Mouse (Mus musculus): ENCODE results near the gene Trpv2. TPM values are rescaled to one million over a fixed set of nuclear protein-coding genes. Genes with fewer than 3 reads are reported as not detected.
A peak's percentile ranks its signal among the peaks of the same experiment; 100 is the strongest.

The Trpv2 gene
- polyA plus RNA-seq, 1 experiment from 2014 or later, result 8.9 TPM

DNA sequence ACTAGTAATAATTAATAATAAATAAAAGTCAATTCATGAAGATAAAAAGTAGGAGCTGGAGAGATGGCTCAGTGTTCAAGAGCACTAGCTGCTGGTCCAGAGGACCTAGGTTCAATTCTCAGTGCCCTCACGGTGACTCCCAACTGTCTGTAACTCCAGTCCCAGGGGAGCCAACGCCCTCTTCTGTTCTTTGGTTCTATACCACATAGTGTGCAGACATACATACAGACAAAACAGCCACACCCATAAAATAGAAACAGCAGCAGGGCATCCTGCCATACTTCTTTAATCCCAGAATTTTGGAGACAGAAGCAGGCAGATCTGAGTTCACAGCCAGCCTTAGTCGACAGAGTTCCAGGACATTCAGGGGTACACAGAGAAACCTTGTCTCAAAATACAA is 30.3 kb upstream of the Trpv2 start:
- Histone ChIP-seq H3K4me2 (replicated peaks; ENCODE audit: low read depth, low read length) (no peak overlapping the region), H3K36me3 (ENCODE audit: control insufficient read depth, insufficient read depth, low read length) (no peaks in the 10 kb centered on the region), H3K4me1 (replicated peaks; ENCODE audit: control insufficient read depth, insufficient read depth, low read length) (no peaks in the 10 kb centered on the region), H3K4me3 (ENCODE audit: low read depth, low read length) (no peak overlapping the region), H3K9ac (ENCODE audit: low read depth, low read length) (no peak overlapping the region), H3K9me3 (ENCODE audit: control insufficient read depth, low read length) (no peaks in the 10 kb centered on the region), H3K27ac (ENCODE audit: low read depth, low read length) (no peak overlapping the region), H3K27me3 (ENCODE audit: control insufficient read depth, insufficient read depth, low read length) (no peaks in the 10 kb centered on the region; the same call in 1 of the 2 replicates)
- no peak for DNase-seq (ENCODE audit: low spot score)
- WGBS, result 91% methylated on average over 3 of the region's 3 CpGs
- no peak for ATAC-seq (ENCODE audit: low FRiP score)

GRCm38 (mm10) chr11:62549782-62550181 is 24.5 kb upstream of the Trpv2 start:
- 32% methylated on average over 5 of the region's 5 CpGs for WGBS
- DNase-seq (ENCODE audit: low spot score) (peak; percentile 35), ATAC-seq (ENCODE audit: low FRiP score) (no peak)
- no peaks in the 10 kb centered on the region; the same call in 1 of the 2 replicates for H3K27me3 ChIP-seq (ENCODE audit: control insufficient read depth, insufficient read depth, low read length)
- H3K9me3 ChIP-seq (ENCODE audit: control insufficient read depth, low read length), result no peaks in the 10 kb centered on the region
- no peak overlapping the region; the same call in 1 of the 2 replicates for H3K27ac ChIP-seq (ENCODE audit: low read depth, low read length)
- peak overlapping the region; percentile 71 for H3K4me2 ChIP-seq (replicated peaks; ENCODE audit: low read depth, low read length)
- H3K4me1 ChIP-seq (replicated peaks; ENCODE audit: control insufficient read depth, insufficient read depth, low read length), result no peaks in the 10 kb centered on the region; the same call in 1 of the 2 replicates
- peaks cover 2% of the 10 kb centered on the region; the same call in 1 of the 2 replicates for H3K36me3 ChIP-seq (ENCODE audit: control insufficient read depth, insufficient read depth, low read length)
- H3K4me3 ChIP-seq (ENCODE audit: low read depth, low read length), result peak overlapping the region; percentile 76
- H3K9ac ChIP-seq (ENCODE audit: low read depth, low read length), result peak overlapping the region; percentile 96

DNA sequence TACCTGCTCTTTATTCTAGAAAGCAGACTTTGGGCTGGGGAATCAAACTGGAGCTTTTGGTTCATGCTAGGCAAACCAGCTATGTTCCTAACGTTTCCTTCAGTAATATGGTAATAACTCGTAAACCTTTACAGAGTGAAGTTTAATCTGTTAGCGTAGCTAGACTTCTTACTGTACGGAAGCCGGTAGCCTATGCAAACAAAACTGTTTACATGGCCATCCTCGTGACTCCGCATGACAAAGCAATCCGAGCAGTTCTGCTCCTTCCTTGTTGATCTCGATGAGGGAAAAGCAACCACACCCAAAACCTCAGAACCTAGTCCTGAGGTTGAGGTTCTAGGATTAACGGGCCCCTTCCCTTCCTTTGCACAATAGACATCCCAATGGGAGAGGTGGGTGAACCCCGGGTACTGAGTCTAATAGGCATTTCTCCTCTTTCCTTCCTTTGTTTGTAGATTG is 24.0 kb upstream of the Trpv2 start:
- peak; percentile 73 for DNase-seq (ENCODE audit: low spot score)
- H3K27me3 ChIP-seq (ENCODE audit: control insufficient read depth, insufficient read depth, low read length), result no peaks in the 10 kb centered on the region; the same call in 1 of the 2 replicates
- H3K27ac ChIP-seq (ENCODE audit: low read depth, low read length), result peak overlapping the region; percentile 92
- no peak; the same call in 1 of the 2 replicates for ATAC-seq (ENCODE audit: low FRiP score)
- peak overlapping the region; percentile 76 for H3K4me3 ChIP-seq (ENCODE audit: low read depth, low read length)
- 5% methylated on average over 11 of the region's 11 CpGs for WGBS
- no peaks in the 10 kb centered on the region for H3K9me3 ChIP-seq (ENCODE audit: control insufficient read depth, low read length)
- H3K4me2 ChIP-seq (replicated peaks; ENCODE audit: low read depth, low read length), result peak overlapping the region; percentile 71
- H3K36me3 ChIP-seq (ENCODE audit: control insufficient read depth, insufficient read depth, low read length), result peaks cover 2% of the 10 kb centered on the region; the same call in 1 of the 2 replicates
- peak overlapping the region; percentile 96 for H3K9ac ChIP-seq (ENCODE audit: low read depth, low read length)
- H3K4me1 ChIP-seq (replicated peaks; ENCODE audit: control insufficient read depth, insufficient read depth, low read length), result no peaks in the 10 kb centered on the region; the same call in 1 of the 2 replicates

GRCm38 (mm10) chr11:62550727-62551225 is 23.5 kb upstream of the Trpv2 start, which contains the start of gene Ubb:
Gene Ubb (plus strand): TSS chr11:62551171.
- ATAC-seq (ENCODE audit: low FRiP score), result peak; percentile 96
- DNase-seq (ENCODE audit: low spot score), result peak; percentile 100
- H3K27ac ChIP-seq (ENCODE audit: low read depth, low read length), result peak within 1 kb of the TSS; percentile 92
- peak within 1 kb of the TSS; percentile 76 for H3K4me3 ChIP-seq (ENCODE audit: low read depth, low read length)
- no peaks in the 10 kb centered on the region; the same call in 1 of the 2 replicates for H3K4me1 ChIP-seq (replicated peaks; ENCODE audit: control insufficient read depth, insufficient read depth, low read length)
- H3K27me3 ChIP-seq (ENCODE audit: control insufficient read depth, insufficient read depth, low read length), result no peaks in the 10 kb centered on the region; the same call in 1 of the 2 replicates
- H3K9ac ChIP-seq (ENCODE audit: low read depth, low read length), result peak within 1 kb of the TSS; percentile 96
- peak within 1 kb of the TSS; percentile 71 for H3K4me2 ChIP-seq (replicated peaks; ENCODE audit: low read depth, low read length)
- no peaks in the 10 kb centered on the region for H3K9me3 ChIP-seq (ENCODE audit: control insufficient read depth, low read length)
- peaks cover 2% of the 10 kb centered on the region; the same call in 1 of the 2 replicates for H3K36me3 ChIP-seq (ENCODE audit: control insufficient read depth, insufficient read depth, low read length)
- WGBS, result 1% methylated on average over 40 of the region's 40 CpGs

- Histone ChIP-seq H3K9ac (ENCODE audit: low read depth, low read length) (peak overlapping the region; percentile 88), H3K4me1 (replicated peaks; ENCODE audit: control insufficient read depth, insufficient read depth, low read length) (no peaks in the 10 kb centered on the region; the same call in 1 of the 2 replicates), H3K27me3 (ENCODE audit: control insufficient read depth, insufficient read depth, low read length) (no peaks in the 10 kb centered on the region; the same call in 1 of the 2 replicates), H3K4me2 (replicated peaks; ENCODE audit: low read depth, low read length) (peak overlapping the region; percentile 44), H3K27ac (ENCODE audit: low read depth, low read length) (peak overlapping the region; percentile 82), H3K4me3 (ENCODE audit: low read depth, low read length) (peak overlapping the region; percentile 76), H3K36me3 (ENCODE audit: control insufficient read depth, insufficient read depth, low read length) (peaks cover 2% of the 10 kb centered on the region; the same call in 1 of the 2 replicates), H3K9me3 (ENCODE audit: control insufficient read depth, low read length) (no peaks in the 10 kb centered on the region)
- ATAC-seq (ENCODE audit: low FRiP score) (peak; percentile 91), DNase-seq (ENCODE audit: low spot score) (peak; percentile 92)
- under 1% methylated on average over 58 of the region's 58 CpGs for WGBS
Measured at GRCm38 (mm10) chr11:62551226-62552119, 22.8 kb upstream of the Trpv2 start.

DNA sequence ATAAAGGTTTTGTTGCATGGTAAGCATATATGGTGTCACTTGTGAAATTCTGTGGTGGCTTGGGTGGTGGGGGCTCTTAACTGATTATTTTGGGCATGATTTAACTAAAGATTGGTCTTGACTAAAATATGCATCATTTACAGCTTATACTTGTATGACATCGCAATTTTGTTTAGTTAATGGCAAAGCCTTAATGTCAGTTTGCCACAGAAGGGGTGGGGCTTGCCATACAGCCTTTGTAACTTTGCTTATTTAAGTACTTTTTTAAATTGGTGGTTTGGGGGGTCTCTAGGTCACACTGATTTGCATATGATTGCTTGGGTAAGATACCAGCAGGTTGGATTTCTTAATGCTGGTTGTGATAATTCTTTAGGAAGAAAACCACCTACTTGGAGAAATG is 21.1 kb upstream of the Trpv2 start:
- Histone ChIP-seq H3K4me1 (replicated peaks; ENCODE audit: control insufficient read depth, insufficient read depth, low read length) (no peaks in the 10 kb centered on the region; the same call in 1 of the 2 replicates), H3K9me3 (ENCODE audit: control insufficient read depth, low read length) (no peaks in the 10 kb centered on the region), H3K27ac (ENCODE audit: low read depth, low read length) (no peak overlapping the region), H3K4me2 (replicated peaks; ENCODE audit: low read depth, low read length) (peak overlapping the region; percentile 83), H3K4me3 (ENCODE audit: low read depth, low read length) (peak overlapping the region; percentile 55), H3K9ac (ENCODE audit: low read depth, low read length) (peak overlapping the region; percentile 44), H3K36me3 (ENCODE audit: control insufficient read depth, insufficient read depth, low read length) (peaks cover 2% of the 10 kb centered on the region; the same call in 1 of the 2 replicates), H3K27me3 (ENCODE audit: control insufficient read depth, insufficient read depth, low read length) (no peaks in the 10 kb centered on the region)
- WGBS, result 44% methylated on average over 1 of the region's 1 CpGs
- DNase-seq (ENCODE audit: low spot score) (no peak), ATAC-seq (ENCODE audit: low FRiP score) (no peak)

DNA sequence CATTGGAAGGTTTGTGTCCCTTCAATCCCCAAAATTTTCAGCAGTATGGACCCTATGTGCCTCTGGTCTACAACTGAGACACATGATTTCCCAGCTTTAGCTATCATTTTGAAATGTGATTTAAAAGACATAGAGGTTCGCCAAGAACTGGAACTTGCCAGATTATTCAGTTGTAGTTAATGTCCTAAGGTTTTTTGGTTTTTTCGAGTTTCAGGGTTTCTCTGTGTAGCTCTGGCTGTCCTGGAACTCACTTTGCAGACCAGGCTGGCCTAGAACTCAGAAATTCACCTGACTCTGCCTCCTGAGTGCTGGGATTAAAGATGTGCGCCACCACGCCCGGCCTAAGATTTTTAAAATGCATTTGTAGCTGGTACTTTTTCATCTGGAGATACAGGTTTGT is 20.7 kb upstream of the Trpv2 start:
- Histone ChIP-seq H3K27me3 (ENCODE audit: control insufficient read depth, insufficient read depth, low read length) (no peaks in the 10 kb centered on the region), H3K36me3 (ENCODE audit: control insufficient read depth, insufficient read depth, low read length) (peaks cover 2% of the 10 kb centered on the region; the same call in 1 of the 2 replicates), H3K4me3 (ENCODE audit: low read depth, low read length) (peak overlapping the region; percentile 55), H3K4me2 (replicated peaks; ENCODE audit: low read depth, low read length) (peak overlapping the region; percentile 83), H3K27ac (ENCODE audit: low read depth, low read length) (no peak overlapping the region), H3K9ac (ENCODE audit: low read depth, low read length) (peak overlapping the region; percentile 44; the same call in 1 of the 2 replicates), H3K4me1 (replicated peaks; ENCODE audit: control insufficient read depth, insufficient read depth, low read length) (no peaks in the 10 kb centered on the region; the same call in 1 of the 2 replicates), H3K9me3 (ENCODE audit: control insufficient read depth, low read length) (no peaks in the 10 kb centered on the region)
- ATAC-seq (ENCODE audit: low FRiP score), result no peak
- 87% methylated on average over 5 of the region's 5 CpGs for WGBS
- no peak for DNase-seq (ENCODE audit: low spot score)

DNA sequence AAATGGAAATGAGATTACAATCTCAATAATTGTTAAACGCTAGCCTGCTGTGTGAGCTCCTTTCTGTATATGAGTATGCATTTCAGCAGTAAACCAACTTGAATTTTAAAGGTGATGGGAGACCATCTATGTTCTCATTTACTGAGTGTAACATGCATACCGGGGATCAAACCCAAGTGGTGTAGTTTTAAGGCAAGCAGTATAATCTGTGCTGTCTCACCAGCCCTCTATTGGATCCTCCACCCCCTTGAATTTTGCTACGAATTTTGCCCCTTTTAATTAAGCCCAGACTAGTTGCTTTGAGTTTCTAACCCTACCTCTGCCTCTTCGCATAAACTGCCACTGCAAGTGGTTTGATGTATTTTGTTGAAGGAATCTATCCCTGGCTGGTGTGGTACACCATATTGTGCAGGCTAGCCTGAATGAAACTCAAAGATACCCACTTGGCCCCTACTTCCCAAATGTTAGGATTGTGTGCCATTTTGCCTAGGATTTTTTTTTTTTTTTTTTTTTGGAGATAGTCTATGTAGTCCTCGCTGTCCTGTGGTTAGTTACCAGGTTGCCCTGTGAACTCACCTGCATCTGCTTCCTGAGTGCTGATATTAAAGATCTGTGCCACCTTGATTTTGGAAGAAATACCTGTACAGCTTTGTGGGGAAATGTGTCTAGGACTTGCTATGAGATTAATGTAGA is 20.0 kb upstream of the Trpv2 start:
- no peak for ATAC-seq (ENCODE audit: low FRiP score)
- peak overlapping the region; percentile 55 for H3K4me3 ChIP-seq (ENCODE audit: low read depth, low read length)
- no peak for DNase-seq (ENCODE audit: low spot score)
- H3K9ac ChIP-seq (ENCODE audit: low read depth, low read length), result no peak overlapping the region
- WGBS, result 77% methylated on average over 5 of the region's 5 CpGs
- peak overlapping the region; percentile 83 for H3K4me2 ChIP-seq (replicated peaks; ENCODE audit: low read depth, low read length)
- H3K4me1 ChIP-seq (replicated peaks; ENCODE audit: control insufficient read depth, insufficient read depth, low read length), result no peaks in the 10 kb centered on the region; the same call in 1 of the 2 replicates
- peaks cover 2% of the 10 kb centered on the region; the same call in 1 of the 2 replicates for H3K36me3 ChIP-seq (ENCODE audit: control insufficient read depth, insufficient read depth, low read length)
- H3K27me3 ChIP-seq (ENCODE audit: control insufficient read depth, insufficient read depth, low read length), result no peaks in the 10 kb centered on the region
- no peaks in the 10 kb centered on the region for H3K9me3 ChIP-seq (ENCODE audit: control insufficient read depth, low read length)
- no peak overlapping the region for H3K27ac ChIP-seq (ENCODE audit: low read depth, low read length)

Measured in hindbrain, embryonic 11.5 days (tissue).